Mouse (Mus musculus): Measurements from ENCODE around the gene Tmem176b.

GRCm38 (mm10) chr6:48854155-48854554, 12.9 kb upstream of the Tmem176b start:
- no peak for TF ChIP-seq ZNF384 (IDR thresholded peaks at IDR 0.05; ENCODE audit: low read depth, low read length)
- no peak for TF ChIP-seq HCFC1 (IDR thresholded peaks at IDR 0.05; ENCODE audit: borderline replicate concordance, insufficient read depth, low read length)
- no peak for TF ChIP-seq CHD2 (IDR thresholded peaks at IDR 0.05; ENCODE audit: low read depth, low read length)
- TF ChIP-seq MAFK (IDR thresholded peaks at IDR 0.05; ENCODE audit: insufficient read depth, low read depth, low read length), result no peak
